Mouse (Mus musculus): ENCODE results near the gene Dapl1.

The Dapl1 gene

DNA sequence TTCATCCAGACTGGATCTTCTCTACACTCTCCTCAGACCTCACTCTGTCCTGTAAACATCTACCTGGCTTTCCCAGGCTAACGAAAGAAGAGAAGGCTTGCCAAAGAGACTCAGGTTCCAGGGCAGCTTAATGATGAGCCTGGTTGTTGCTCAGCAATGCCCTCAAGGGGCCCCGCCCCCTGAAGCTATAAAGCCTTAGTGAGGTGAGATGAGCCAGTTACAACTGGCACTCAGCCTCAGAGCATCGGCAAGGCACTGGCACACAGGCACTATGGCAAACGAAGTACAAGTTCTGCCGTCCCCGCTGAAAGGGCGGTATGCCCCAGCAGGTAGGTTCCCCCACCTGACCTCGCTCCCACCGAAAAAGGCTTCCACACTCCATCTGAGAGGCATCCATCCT lies at the start of gene Dapl1:
TSS of gene Dapl1 (plus strand) at position 216 of the 400 bp plus-strand sequence.
- peak; percentile 13 for DNase-seq (ENCODE audit: low spot score)

DNA sequence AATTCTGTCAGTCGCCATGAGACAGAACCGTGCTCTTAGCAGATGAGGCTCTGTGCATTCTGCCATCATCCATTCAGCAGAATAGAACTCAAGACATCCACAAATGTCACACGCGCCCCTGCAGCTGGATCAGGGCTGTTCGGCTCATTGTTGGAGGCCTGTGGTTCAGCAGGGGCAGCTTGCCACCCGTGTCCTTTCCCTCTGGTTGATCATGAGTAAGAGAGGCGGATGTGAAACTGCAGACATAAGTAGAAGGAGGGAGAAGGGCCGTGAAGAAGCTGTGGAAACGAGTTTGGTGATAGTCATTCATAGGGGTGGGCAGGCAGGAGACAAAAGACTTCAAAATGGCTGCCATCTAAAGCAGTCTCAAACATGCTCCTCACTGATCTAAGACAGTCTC lies 49.6 kb upstream of the Dapl1 start:
- no peak for DNase-seq (ENCODE audit: low spot score)

DNA sequence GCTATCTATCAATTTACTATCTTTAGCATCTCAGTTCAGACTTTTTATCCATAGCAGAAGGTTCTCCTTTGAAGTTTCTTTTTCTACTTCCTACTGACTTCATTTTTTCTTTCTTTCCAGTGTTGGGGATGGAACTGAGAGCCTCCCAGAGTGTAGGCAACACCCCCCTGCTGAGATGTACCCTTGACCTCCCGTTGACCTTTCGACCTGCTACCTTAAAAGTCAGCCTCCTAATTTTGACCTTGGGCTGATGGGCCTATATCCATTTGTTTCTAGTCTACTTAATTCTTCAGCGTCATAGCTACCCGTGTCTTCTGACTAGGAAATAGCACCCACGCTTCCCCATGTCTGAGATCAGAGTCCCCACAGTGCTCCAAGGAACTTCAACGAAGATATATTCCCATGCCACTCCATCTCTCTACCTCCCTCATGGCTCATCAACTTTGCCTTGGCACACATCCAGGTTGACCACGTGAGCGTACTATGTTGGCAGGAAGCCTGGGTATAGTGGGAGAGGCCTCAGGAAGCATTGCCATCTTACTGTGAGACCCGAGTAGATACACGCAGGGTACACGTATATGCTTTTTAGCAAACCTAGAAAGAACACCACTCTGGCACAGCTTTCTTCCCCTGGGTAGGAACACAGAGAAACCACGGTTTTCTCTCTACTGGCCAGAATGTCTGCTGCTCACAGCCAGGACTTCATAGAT lies 46.6 kb upstream of the Dapl1 start:
- DNase-seq (ENCODE audit: low spot score) = peak; percentile 59

DNA sequence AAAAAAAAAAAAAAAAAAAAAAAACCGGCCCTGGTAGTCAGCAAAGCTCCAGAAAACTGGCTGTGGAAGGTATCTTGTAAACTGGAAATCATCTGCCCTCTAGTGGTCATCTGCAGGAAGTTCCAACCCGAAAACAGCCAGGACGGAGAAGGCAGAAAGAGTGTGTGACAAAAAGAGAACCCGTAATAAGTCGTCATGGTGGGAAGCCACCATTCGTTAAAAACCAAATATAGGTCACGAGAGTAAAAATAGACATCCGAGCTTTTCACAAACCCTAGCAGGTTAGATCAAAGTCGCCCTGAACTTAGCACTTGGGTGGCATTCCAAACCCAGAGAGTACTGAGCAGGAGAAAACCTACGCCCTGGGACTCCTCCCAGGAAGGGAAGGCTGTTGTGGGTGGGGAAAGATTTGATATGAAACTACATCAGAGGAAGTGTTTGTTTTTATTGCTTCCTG lies 45.9 kb upstream of the Dapl1 start:
- peak; percentile 49 for DNase-seq (ENCODE audit: low spot score)

DNA sequence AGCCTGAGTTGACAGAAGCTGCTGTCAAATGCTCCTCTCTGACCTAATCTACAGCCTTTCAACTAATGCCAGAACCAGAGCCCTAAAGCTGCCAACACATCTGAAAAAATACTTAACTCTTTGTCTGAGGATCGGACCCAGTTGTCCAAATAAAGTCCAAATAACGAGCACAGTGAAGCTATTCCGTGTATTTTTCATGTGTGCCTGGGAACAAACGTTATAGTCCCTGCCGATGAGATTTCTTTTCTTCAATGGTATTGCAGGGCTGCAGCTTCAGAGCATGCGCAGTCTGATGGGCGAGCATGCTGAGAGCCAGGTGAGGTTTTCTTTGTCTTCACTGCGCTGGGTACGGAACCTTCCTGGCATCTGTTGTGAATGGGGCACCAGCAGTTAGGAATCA lies 44.6 kb upstream of the Dapl1 start:
- DNase-seq (ENCODE audit: low spot score) = no peak

DNA sequence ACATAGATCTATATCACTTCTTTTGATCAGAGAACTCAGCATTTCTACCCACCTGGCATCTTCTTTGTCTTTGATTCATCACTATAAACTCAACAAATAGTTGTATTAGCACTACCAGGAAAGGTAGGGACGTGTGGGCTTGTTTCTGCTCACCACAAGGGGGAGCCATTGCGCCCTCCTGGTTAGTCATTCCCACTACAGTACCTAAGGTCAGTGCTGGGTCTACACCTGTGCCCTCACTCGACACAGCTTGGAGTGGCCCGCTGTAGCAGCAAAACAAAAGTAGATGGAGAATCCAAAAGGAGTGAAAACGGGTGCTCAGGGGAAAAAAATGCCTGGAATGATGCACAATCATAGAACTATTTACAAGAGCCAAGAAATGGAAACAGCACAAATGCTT lies 44.0 kb upstream of the Dapl1 start:
- peak; percentile 30 for DNase-seq (ENCODE audit: low spot score)

DNA sequence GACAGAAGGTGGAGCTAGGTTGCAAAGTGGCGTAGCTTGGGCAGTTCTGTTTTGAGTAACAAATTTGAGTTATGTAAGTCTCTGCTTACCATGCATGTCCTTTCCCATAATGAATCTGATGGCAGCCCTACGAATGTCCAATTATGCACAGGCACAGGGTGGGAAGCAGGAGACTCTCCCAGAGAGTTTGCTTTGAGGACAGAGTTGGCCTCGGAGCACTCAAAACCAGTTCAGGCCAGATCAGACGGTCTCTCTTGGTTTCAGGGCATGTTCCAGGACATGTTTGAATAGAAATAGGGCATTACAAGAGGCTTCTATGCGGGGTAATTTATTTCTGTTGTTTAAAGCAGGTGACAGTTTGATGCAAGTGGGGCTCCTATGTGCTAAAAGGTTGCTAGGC lies 42.8 kb upstream of the Dapl1 start:
- no peak for DNase-seq (ENCODE audit: low spot score)

DNA sequence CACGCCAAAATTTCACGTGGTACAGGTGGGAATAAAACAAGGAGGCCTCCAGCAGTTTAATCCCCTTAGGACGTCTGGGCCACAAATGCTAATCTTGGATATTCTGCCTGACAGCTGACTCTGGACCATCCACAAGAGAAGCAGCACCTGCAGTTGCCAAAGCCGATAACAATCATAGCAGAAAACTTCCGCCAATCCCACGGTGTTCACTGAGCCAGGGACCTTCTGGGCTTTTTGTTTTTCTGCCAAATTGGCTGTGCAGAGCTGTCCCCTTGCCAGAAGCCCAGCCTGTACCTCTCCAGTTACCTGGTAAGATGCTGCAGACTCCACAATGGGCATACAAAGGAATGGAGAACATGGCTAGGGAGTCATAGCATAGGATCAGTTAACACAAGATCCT lies 37.8 kb upstream of the Dapl1 start:
- DNase-seq (ENCODE audit: low spot score) = peak; percentile 19

DNA sequence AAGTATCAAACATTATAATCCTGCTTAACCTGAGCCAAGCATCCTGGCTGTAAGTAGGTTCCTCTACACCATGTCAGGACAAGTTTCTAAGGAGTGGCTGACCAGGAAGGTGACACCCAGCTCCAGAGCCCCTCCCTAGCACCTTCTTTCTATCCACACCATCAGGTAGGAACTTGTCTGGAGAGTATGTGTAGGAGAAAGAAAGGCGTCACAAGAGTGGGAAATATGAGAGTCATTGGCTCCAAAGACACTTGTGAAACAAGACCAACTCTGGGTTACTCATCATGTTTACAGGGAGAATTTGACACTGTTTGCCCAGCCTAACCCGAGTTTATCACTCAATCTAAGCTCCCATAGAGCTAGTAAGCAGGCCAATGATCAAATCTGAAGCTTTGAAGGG lies 36.7 kb upstream of the Dapl1 start:
- no peak for DNase-seq (ENCODE audit: low spot score)

DNA sequence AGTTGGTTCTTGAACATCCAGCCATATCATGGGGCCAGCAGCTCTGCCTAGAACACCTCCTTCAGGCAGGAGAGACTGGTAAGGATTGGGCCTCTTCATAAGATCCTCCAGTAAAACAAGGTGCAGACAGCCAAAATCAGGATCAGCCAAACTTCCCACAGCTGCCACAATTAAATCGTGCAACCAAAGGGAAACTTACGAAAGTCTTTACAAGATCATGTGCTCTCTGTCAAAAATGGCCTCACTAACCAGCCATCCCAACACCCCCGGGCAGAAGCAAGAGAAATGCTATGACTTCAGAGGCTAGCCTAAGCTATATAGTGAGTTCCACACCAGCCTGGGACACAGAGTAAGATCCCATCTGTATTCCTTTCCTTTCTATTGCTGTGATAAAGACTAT lies 35.9 kb upstream of the Dapl1 start:
- DNase-seq (ENCODE audit: low spot score) = no peak

DNA sequence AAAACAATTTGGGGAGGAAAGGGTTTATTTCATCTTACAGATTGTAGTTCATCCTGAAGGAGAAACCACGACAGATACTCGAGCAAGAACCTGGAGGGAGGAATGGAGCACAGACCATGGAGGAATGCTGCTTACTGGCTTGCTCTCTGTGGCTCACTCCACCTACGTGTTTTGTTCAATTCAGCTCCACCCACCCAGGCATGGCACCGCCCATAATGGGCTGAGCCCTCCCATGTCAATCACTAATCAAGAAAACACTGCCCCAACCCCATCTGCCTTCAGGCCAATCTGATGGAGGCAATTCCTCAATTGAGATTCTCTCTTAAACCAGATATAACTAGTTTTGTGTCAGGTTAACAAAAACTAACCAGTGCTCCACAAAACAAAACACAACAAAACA lies 35.5 kb upstream of the Dapl1 start:
- DNase-seq (ENCODE audit: low spot score) = no peak

DNA sequence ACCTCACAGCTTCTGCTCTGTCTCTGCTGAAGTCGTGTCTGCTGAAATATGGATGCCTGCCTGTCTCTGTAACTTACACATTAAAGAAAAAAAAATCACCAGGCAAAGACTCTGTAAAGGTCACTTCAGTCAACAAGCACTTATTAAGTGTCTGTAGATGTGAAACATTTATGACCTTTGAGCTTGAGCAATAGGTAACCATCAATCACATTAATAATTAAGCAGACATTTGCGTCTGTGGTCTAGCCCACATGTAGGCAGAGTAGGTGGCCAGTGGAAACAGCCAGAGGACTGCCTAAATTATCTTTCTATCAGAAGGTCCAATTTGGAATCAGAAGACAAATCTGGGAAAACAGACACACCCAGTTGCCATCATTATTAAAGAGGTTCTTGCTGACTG lies 32.8 kb upstream of the Dapl1 start:
- DNase-seq (ENCODE audit: low spot score) = no peak

DNA sequence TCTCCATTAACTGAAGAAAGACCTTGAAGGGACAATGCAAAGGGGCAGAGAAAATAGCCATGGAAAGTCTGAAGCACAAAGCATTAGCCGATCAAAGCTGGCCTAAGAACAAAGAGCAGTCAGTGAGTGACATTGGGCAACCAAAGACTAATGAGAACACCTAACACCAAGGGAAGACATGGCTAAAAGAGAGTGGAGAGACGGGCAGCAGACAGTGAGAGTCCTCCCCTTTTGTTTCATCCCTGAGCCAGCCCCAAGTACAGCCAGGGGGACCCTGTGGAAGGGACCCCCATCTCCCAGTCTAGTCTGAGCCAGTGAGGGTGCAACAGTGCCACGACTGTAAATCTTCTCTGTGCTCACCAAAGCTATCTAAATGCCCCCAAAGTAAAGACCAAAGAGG lies 32.4 kb upstream of the Dapl1 start:
- DNase-seq (ENCODE audit: low spot score) = no peak

DNA sequence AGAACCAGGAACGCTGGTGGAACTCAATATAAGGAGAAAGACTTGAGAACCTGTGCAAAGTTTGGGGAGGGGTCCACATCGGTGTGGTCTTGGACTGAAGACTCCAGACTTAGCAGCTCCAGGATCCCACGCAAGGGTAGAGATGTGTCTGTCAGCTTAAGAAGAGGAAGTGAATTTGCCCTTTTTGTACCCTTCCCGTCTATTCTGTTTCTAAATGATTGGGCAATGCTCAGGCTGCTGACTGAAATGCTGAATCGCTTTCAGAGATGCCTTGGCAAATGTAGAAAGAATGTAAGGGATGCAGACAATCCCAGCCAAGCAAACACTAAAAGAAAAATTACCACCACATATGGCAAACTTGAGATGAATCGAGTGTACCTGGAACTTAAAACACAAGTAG lies 22.4 kb upstream of the Dapl1 start:
- no peak for DNase-seq (ENCODE audit: low spot score)

DNA sequence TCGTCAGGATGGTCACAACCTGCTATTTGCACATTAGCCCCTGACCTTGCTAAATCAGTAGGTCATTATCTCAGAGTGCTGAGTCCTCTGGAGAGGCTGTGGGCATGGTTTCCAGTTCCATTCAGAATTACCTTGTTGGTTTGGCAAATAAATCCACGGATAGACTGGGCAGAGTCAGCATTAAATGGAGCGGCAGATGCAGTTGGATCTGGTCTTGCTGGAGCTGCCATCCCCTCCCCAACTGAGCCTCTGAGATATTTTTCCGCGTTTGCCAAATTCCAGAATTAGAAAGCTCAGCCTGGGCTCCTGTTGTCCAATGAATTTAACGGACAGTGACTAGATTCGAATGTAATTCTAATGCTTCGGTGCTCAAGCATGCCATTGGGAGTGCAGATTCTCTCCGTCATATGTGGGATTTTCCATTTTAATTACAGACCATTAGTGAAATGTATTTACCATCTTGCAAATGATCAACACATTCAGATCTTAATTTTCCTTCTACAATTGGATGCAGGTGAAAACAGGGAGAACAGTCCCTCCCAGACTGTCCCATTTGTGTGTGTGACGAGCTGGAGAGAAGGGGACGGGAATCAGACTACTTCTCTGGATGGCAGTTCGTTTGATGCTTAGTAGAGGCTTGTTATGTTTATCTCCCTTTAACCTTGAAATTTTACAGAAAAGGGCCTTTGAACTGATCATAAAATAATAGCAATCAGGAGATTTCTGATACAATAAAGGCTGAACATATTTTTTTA lies 20.8 kb upstream of the Dapl1 start:
- no peak for DNase-seq (ENCODE audit: low spot score)

DNA sequence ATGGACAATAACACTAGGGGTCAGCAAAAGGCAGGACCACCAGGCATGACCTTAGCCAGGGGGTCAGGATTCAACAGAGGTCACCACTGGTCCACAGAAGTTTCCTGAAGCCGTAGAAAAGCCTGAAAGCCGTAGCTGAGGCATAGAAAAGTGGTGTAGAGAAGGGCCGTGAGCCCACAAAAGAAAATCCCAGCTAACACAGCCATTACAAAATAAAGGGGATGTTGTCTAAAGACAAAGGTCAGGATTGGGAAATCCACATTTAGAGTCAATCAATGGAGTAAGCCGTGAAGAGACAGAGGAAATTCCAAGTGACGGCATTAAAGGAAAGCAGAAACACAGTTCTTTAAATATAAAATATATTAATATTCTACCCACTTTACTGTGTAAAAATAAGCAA lies 18.8 kb upstream of the Dapl1 start:
- no peak for DNase-seq (ENCODE audit: low spot score)

DNA sequence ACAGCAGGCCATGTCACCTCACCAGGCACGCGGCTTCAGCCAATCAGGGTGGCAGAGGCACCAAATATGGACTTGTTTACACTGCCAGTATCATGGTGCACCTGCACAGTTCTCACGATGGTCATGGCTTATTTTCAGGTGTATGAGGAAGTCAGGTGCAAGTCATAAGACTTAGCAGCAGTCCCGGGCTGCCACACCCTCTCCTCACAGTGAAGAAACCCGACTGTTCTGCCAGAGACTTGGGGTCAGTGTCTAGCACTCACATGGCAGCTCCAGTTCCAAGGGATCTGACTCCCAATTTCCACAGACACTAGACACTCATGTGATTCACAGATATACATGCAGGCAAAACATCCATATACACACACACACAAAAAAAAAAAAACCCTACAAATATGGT lies 18.1 kb upstream of the Dapl1 start:
- no peak for DNase-seq (ENCODE audit: low spot score)

DNA sequence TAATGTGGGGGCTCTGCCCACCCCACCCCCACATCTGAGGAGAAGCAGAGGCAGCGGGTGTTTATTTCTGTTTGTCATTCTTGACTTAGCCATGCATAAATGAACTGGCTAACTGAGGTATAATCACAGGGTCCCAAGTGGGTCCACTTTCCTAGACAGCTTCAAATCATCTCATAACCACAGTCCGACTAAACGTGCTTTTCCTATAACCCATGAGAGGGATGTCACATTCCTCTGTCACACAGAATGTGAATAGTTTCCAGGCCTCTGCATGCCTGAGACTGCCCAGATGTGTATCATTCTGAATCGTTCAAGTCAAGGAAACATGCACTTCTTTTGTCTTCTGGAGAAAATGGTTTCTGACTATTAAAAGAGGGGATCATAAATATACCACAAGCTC lies 17.4 kb upstream of the Dapl1 start:
- DNase-seq (ENCODE audit: low spot score) = no peak

DNA sequence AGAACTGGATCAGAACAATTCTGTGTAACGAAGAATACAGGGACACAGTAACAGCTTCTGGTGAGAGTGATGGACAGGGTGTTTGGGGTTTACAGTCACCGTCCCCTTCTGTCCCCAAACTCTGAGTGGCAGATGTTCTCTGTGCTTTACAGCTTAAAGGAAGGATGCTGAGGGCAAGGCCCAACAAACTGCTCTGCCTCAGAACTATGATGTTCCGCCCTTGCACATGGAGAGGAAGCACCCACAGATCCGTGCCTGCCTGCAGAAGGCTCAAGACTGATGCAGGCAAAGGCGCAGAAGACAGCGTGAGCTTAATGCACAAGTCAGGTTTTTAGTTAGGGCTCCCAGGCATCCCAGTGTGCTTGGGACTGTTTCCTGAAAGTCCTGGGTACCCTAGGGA lies 16.5 kb upstream of the Dapl1 start:
- DNase-seq (ENCODE audit: low spot score) = no peak

DNA sequence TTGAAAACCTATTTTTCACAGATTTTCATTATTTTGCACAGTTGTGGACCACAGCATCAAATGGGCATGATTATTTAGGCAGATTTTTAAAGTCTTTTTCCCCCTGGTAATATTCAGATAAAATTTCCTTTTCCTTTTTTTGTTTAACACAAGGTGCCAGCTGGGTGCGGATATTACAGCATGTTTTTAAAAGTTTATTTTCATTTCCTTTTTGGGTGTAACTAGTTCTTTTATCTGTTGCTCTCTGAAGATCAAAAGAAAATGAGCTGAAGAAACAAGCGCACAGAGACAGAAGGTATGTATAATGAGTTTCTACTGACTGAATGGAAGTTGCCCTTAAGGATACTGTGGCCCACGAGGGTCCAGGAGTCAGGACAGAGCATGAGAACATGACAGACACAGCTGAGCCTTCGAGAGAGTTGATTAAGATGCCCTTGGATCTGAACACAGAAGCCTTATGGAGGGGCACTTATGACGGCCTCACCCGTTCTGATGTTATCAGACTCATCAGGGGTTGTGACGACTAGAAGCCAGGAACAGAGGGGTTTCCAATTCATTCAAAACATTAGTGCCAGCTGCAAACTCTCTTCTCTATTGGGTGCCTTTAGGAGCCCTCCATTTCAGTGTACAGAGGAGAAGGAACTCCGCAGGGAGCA lies 14.7 kb upstream of the Dapl1 start:
- no peak for DNase-seq (ENCODE audit: low spot score)

DNA sequence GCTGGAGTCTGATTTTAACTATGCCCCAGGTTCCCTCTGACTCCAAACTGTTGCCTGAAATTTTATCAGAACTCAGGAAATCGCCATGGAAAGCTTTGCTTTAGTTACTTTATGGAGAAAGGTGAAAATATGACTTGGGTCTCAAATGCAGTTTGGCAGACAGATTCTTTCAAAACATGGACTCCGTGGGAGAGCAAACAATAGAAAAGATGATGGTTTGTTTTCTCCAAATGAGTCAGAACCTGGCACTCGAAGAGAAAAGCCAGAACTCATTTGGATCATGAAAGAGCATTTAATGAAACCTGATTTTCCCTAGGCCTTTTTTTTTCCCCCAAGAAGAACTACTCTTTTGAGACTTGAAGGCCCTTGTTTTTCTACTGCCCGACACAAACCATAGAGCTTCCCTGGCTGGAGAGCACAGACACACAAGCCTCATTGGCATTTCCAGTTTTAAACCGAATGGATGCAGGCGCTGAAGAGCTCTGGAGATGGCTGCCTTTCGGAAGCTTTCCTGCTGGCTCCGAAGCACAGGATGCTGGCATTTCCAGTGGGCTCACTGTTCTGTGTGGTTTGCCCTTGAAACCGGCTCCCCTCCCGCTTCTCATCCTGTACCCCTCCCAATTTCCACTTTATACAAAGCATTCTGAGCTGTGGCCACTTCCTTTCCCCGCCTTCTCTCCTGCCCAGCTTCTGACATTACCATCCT lies 14.0 kb upstream of the Dapl1 start:
- DNase-seq (ENCODE audit: low spot score) = no peak

DNA sequence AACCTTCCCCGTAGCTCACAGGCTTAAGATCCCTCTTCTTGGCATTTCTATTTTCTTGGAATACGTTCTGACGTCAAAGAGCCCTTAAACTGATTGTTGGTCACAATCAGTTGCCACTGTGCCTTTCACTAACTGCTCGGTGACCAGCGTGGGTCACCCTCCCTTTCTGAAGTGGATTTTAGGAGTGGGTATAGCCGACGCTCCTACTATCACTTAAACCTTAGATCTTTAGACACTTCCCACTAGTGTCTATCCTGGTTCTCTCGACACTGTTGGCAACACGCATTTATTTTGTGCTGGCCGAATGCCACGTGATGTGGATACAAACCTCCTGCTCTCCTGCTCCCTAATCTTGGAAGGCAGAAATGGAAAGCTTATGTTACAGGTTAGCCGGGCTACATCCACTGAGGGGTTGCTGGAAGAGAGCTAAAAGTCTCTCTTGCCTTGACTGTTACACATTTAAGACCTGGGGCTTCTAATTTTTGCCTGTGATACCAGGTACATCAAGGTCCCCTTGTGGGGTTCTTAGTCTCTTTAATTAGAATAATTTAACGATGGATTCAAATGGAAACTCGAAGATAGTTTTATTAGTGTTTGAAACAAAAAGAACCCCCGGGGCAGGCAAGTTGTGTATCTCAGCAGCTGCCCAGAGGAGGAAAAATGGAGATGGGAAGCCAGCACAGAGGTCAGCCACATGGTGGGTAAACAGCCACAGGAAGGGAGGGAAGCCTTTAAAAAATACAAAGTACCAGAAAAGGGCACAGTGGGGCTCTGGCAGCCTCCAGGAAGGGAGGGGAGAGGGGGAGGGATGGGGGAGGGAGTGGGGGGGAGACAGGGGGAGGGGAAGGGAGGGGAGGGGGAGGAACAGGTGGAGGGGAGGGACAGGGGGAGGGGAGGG lies 13.2 kb upstream of the Dapl1 start:
- DNase-seq (ENCODE audit: low spot score) = no peak
